Mouse (Mus musculus) small intestine, adult 2 months (tissue): ENCODE results near the gene Paqr7. TPM values are rescaled to one million over a fixed set of nuclear protein-coding genes. Genes with fewer than 3 reads are reported as not detected.

Experiments used
- H3K27ac ChIP-seq: fragments of 200-500 bp; 2 replicates; pipeline ENCODE4 v1.5.1; 2012; ENCODE audit warnings: low read depth, low read length, control low read depth, inconsistent platforms; ENCODE audit not compliant: insufficient read depth
- H3K27me3 ChIP-seq: fragments of 200-500 bp; 2 replicates; pipeline ENCODE4 v1.6.1; 2012; ENCODE audit warnings: mild to moderate bottlenecking, moderate library complexity, low read length, inconsistent platforms; ENCODE audit not compliant: control insufficient read depth, insufficient read depth
- H3K36me3 ChIP-seq: fragments of 200-500 bp; 2 replicates; pipeline ENCODE4 v1.6.1; 2012; ENCODE audit warnings: mild to moderate bottlenecking, low read length, control low read depth, inconsistent platforms; ENCODE audit not compliant: control insufficient read depth, insufficient read depth
- H3K4me1 ChIP-seq: fragments of 200-500 bp; 2 replicates; pipeline ENCODE4 v1.6.1; 2012; ENCODE audit warnings: low read length, inconsistent platforms, mixed read lengths; ENCODE audit not compliant: control insufficient read depth, insufficient read depth, insufficient read length
- H3K4me3 ChIP-seq: fragments of 200-500 bp; 2 replicates; pipeline ENCODE4 v1.5.1; 2012; ENCODE audit warnings: low read depth, mild to moderate bottlenecking, control low read depth, inconsistent platforms, low read length, moderate library complexity
- CTCF ChIP-seq: fragments of 200-500 bp; IDR thresholded peaks from 2 replicates; pipeline ENCODE4 v1.5.1; 2012; ENCODE audit warnings: low read depth, mild to moderate bottlenecking, control low read depth, inconsistent platforms, low read length, moderate library complexity, mixed read lengths; ENCODE audit not compliant: insufficient replicate concordance, insufficient read length; ENCODE audit errors: extremely low read depth
- POLR2A ChIP-seq: fragments of 200-500 bp; IDR thresholded peaks from 2 replicates; pipeline ENCODE4 v1.6.1; 2012; ENCODE audit warnings: low read depth, mild to moderate bottlenecking, control low read depth, inconsistent platforms, low read length, moderate library complexity
- WGBS: fragments of 180-500 bp; shearing (Covaris S2); methylation state at CpG from one replicate; pipeline ENCODE4 v1.1.7; 2018; 5-methylcytosine and 5-hydroxymethylcytosine counted together
- polyA plus RNA-seq: library from polyadenylated mRNA; depleted of rRNA; stranded (reverse); fragments of >200 nt; gene quantifications from 2 replicates; pipeline ENCODE4 v1.2.3, GENCODE M21; 2012

Gene Paqr7
- polyA plus RNA-seq, 1 experiment, result 31.2 TPM

GRCm38 (mm10) chr4:134474240-134474639 is 22.3 kb upstream of the Paqr7 start:
- Histone ChIP-seq H3K4me3 (no peak overlapping the region), H3K4me1 (no peaks in the 10 kb centered on the region), H3K36me3 (peaks cover 10% of the 10 kb centered on the region; the same call in 1 of the 2 replicates), H3K27me3 (no peaks in the 10 kb centered on the region), H3K27ac (no peak overlapping the region)
- TF ChIP-seq CTCF, result no peak
- TF ChIP-seq POLR2A, result no peak
- WGBS, result 78% methylated on average over 8 of the region's 8 CpGs

GRCm38 (mm10) chr4:134476899-134477298 is 19.6 kb upstream of the Paqr7 start:
- no peak overlapping the region for H3K4me3 ChIP-seq
- H3K4me1 ChIP-seq, result peaks cover 6% of the 10 kb centered on the region; the same call in 1 of the 2 replicates
- peaks cover 8% of the 10 kb centered on the region; the same call in 1 of the 2 replicates for H3K36me3 ChIP-seq
- WGBS, result 83% methylated on average over 8 of the region's 8 CpGs
- TF ChIP-seq CTCF, result no peak
- no peak for TF ChIP-seq POLR2A
- no peaks in the 10 kb centered on the region for H3K27me3 ChIP-seq
- H3K27ac ChIP-seq, result no peak overlapping the region

- 4% methylated on average over 9 of the region's 9 CpGs for WGBS
These were observed 18.5 kb upstream of the Paqr7 start for GRCm38 (mm10) chr4:134478031-134478430.

GRCm38 (mm10) chr4:134479839-134480238 is 16.7 kb upstream of the Paqr7 start:
- TF ChIP-seq CTCF (no peak), POLR2A (no peak)
- WGBS, result 75% methylated on average over 4 of the region's 4 CpGs
- no peak overlapping the region for H3K27ac ChIP-seq
- no peaks in the 10 kb centered on the region for H3K27me3 ChIP-seq
- H3K4me1 ChIP-seq, result peaks cover 16% of the 10 kb centered on the region
- H3K4me3 ChIP-seq, result no peak overlapping the region
- no peaks in the 10 kb centered on the region for H3K36me3 ChIP-seq

More at GRCm38 (mm10) chr4:134478031-134478430, 18.5 kb upstream of the Paqr7 start:
- H3K36me3 ChIP-seq, result peaks cover 6% of the 10 kb centered on the region; the same call in 1 of the 2 replicates
- no peaks in the 10 kb centered on the region for H3K27me3 ChIP-seq
- H3K4me3 ChIP-seq, result no peak overlapping the region
- TF ChIP-seq POLR2A (no peak), CTCF (peak; percentile 100)
- H3K4me1 ChIP-seq, result peaks cover 11% of the 10 kb centered on the region; the same call in 1 of the 2 replicates
- H3K27ac ChIP-seq, result no peak overlapping the region

- no peak for TF ChIP-seq POLR2A
- peak; percentile 95 for TF ChIP-seq CTCF
- 21% methylated on average over 6 of the region's 6 CpGs for WGBS
- no peaks in the 10 kb centered on the region for H3K36me3 ChIP-seq
- H3K4me3 ChIP-seq, result no peak overlapping the region
- no peak overlapping the region for H3K27ac ChIP-seq
- H3K4me1 ChIP-seq, result peaks cover 23% of the 10 kb centered on the region
- H3K27me3 ChIP-seq, result no peaks in the 10 kb centered on the region
These were observed 15.6 kb upstream of the Paqr7 start for GRCm38 (mm10) chr4:134480864-134481263.

- Histone ChIP-seq H3K4me3 (no peak overlapping the region), H3K27ac (no peak overlapping the region), H3K27me3 (no peaks in the 10 kb centered on the region), H3K36me3 (no peaks in the 10 kb centered on the region), H3K4me1 (peaks cover 23% of the 10 kb centered on the region)
- TF ChIP-seq POLR2A (no peak), CTCF (no peak)
- WGBS, result 67% methylated on average over 6 of the region's 6 CpGs
These were observed 15.2 kb upstream of the Paqr7 start for GRCm38 (mm10) chr4:134481270-134481669.

GRCm38 (mm10) chr4:134482442-134482841 is 14.1 kb upstream of the Paqr7 start:
- Histone ChIP-seq H3K27ac (peak overlapping the region; percentile 43; the same call in 1 of the 2 replicates), H3K4me3 (no peak overlapping the region; the same call in 1 of the 2 replicates), H3K4me1 (peaks cover 23% of the 10 kb centered on the region), H3K36me3 (no peaks in the 10 kb centered on the region), H3K27me3 (no peaks in the 10 kb centered on the region)
- TF ChIP-seq POLR2A, result no peak
- TF ChIP-seq CTCF, result 0 out of 2 replicates have a peak, but pooled peaks have one; percentile 5
- 32% methylated on average over 8 of the region's 8 CpGs for WGBS
